Mouse (Mus musculus) CD8-positive naive resting alpha-beta T cell, adult 2 months (primary cell): ENCODE data around the gene Tnfsf10.
"Not testable (repeated sequence)": the region's sequence is repeated elsewhere in the genome, so short reads cannot be mapped to it uniquely, and the experiment has no call there.

Experiments
- DNase-seq, 2 experiments: peaks; one replicate each; pipeline ENCODE4 v3.0.0; 2022; ENCODE audit warnings: low read depth in 2 of 2, low spot score in 2 of 2

Gene Tnfsf10

GRCm38 (mm10) chr3:27316559-27317287 is at the start of gene Tnfsf10:
Tnfsf10 (plus strand) TSS chr3:27317028.
- DNase-seq = peak; percentile 43 to 50

DNA sequence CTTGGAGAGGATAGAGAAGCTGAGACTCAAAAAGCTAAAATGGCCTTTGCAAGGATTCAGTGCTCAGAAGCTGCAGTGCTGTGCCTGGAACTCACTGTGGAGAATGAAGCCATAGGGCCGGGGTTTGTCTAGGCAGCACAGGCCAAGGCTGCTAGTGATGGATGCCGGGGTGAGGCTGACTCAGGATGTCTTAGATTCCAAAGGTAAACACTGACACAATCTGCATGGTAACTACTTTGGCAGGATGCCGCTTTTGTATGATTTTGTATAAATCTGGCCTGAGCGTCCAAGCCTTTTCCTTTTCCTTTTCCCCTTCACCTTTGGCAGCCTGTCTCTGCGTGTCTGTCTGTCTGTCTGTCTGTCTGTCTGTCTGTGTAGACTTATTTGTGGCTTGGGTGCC is 49.5 kb upstream of the Tnfsf10 start:
- DNase-seq = no peak

- no peak for DNase-seq
These were observed 48.9 kb upstream of the Tnfsf10 start for GRCm38 (mm10) chr3:27267887-27268286.

DNA sequence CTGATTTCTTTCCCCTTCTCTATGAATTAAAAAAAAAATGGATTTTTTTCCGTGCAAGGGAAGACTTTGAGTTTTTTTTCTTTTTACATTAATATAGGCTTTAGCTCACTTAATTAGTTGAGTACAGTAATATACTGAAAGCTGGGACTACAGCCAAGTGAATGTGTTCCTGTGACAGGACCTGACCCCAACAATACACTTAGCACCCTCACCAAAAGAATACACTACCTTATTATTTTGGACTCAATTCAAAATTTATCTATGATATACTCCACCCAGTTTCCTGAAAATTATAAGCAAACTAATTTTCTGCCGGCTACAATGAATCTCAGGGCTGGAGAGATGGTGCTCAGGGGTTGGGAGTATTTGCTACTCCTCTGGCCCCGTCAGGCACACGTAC is 47.7 kb upstream of the Tnfsf10 start:
- no peak for DNase-seq

DNA sequence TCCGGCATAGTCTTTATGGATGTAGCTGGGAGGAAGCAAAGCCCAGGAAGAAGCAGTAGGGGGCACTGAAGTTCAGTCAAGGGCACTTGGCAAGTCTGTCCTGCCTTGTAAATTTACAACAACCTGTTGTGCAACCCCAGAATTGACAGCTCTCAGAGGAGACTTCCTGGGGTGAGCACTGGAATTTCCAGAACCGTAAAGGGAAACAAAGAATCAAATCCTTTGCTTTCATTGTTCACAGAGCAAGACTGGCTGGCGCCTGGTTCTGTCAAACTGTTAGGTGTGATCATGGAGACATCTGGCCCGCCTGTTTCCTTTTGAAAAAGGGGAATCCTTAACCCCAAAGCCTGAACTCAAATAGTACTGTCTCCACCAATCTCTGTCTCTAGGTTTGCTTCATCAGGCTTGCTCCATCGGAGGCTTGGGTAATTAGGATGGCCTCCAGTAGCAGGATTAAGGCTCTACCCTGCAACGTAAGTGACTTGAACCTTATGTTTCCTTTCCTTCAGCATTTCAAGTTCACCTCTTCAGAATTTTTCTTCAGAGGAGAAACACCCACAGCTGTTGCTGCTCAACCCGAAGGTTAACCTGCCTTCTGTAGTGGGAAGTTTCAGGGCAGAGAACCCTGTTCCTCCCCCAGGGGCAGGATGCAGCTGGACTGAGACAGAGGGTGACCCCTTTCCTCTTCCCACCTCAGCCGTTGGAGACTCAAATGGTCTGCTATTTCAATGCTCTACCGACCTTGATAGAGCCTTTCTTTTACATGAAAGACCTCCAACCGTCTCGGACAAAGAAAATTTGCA is 46.5 kb upstream of the Tnfsf10 start:
- DNase-seq = peak in 1 of 2 experiments; percentile 14

- DNase-seq = no peak
These were observed 43.7 kb upstream of the Tnfsf10 start for GRCm38 (mm10) chr3:27272926-27273745.

GRCm38 (mm10) chr3:27279286-27279925 is 37.4 kb upstream of the Tnfsf10 start:
- not testable (repeated sequence) for DNase-seq

DNA sequence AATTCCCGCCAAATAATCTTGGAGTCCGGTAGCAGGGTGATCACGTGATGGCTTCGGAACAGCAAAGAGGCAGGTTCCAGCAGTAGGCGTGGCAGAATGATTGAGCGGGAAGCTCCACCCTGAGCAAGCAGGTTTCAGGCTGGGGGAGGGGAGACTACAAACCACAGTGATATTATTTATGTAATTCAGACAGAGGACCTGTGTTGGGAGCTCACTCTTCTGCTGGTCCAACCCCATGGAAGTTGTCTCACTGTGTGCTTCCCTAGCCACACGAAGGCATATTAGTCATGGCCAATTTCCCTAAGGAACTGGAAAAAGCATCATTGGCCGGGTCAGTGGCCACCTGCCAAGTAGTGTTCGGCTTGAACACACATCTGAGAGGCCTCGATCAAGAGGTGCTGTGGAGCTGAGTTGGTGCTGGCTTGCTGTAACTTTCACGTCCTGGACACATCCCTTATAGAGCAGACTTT is 36.5 kb upstream of the Tnfsf10 start:
- no peak for DNase-seq

- no peak for DNase-seq
These were observed 33.6 kb upstream of the Tnfsf10 start for GRCm38 (mm10) chr3:27283071-27283713.

DNA sequence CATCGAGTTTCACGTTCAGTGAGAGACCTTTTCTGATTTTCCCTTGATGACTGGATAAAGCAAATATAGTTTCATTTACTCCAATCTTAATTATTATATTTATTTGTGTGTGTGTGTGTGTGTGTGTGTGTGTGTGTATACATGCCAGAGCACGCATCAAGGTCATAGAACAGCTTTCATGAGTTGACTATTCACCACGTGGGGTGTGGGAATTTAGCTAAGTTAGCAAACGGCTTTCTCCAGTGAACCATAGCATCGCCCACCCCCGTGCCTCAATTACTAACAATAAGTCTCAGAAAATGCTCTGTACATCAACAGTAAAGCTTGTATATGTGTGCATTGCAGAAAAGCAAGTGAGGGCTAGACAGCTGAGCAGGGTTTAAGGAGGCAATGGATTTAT is 33.0 kb upstream of the Tnfsf10 start:
- no peak for DNase-seq

DNA sequence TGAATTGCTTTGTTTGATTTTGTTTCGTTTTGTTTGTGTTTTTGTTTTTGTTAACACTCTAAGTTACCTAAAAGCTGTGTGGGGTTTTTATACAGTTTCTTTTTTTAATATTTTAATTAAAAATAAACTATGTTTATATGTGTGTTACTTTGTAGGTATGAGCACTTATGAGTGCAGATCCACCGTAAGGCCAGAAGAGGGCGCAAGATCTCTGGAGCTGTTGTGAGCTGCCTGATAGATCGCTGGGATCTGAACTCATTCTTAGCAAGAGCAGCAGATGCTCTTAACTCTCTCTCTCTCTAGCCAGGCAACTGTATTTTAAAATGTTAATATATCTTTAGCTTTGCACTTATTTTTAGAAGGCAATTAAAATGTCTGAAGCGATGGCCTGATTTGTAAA is 32.6 kb upstream of the Tnfsf10 start:
- DNase-seq = peak in 1 of 2 experiments; percentile 8

DNA sequence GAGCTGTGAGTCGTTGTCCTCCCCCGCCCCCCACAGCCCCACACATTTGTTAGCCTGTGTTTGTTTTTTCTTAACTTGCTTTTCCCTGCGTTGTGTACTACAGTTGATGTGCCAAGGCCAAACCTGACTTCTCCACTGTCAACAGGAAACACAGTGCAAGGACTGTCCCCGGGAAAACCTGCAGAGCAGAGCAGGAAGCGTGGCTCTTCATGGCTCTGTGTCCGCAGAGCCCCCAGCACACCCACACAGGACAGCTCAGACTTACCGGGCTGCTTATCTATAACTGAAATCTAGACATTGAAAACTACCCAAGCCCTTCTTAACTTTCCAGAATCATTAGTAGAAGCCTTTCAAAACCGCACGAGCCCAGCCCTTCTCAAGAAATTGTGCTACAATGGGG is 31.8 kb upstream of the Tnfsf10 start:
- no peak for DNase-seq

DNA sequence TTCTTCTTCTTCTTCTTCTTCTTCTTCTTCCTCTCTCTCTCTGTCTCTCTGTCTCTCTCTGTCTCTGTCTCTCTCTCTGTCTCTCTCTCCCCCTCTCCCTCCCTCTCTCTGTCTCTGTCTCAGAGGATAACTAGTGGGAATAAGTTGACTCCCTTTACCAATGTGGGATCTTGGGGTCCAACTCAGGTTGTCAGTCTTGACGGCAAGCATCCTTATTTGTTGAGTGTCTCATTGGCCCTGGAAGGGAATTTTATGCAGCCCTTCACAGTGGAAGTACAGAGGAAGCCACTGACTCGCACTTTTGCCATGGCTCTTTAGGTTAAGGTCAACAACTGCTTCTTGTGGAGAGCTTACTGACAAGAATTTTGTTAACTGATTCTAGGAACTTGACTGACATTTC is 28.5 kb upstream of the Tnfsf10 start:
- no peak for DNase-seq

DNA sequence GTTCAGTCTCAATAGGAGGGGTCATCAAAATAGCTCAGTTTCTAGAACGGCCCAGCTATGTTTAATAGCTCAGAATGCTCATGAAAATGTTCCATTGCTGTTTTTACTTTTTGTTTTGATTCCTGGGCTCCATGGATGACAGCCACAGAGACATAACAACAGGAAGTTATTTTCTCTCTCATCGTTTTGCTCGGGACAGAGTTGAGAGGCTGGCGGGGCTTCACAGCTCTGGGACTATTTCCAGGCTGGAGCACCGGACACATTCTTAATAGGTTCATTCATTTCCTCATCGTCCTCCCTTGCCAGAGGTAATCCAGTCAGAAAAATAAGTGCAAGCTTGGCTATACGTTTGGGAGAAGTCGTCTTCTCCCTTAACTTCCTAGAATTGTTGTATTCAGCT is 27.9 kb upstream of the Tnfsf10 start:
- no peak for DNase-seq

DNA sequence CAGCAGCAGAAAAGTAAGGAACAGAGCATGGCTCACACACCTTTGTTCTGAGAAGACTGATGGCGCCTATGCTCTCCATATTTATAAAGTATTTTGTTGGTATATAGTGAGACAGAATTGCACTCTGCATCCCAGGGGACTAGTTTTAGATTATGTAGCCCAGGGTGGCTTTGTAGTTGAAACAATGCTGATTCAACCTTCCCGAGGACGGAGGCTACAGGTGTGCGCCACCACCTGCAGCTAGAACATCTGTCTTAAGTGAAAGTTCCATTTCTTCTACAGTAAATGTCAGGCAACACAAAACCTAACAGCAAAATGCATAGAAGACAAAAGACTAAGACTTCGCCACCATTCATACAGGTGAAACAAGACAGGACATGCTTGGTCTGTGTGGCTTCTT is 26.5 kb upstream of the Tnfsf10 start:
- no peak for DNase-seq

DNA sequence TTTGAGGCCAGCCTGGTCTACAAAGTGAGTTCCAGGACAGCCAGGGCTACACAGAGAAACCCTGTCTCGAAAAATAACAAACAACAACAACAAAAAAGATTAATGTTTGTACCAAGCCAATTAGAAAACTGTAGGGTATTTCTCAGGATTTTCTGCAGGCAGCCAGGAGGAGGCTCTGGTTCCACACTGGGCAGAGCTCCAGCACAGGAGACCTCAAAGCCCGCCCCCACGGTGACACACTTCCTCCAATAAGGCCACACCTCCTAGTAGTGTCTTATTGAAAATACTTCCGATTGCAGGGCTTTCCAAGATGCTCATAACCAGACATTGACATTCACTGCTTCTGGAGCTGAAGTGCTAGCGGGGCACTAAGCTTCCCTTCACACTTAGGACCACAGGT is 25.9 kb upstream of the Tnfsf10 start:
- DNase-seq = not testable (repeated sequence)

GRCm38 (mm10) chr3:27291411-27291810 is 25.4 kb upstream of the Tnfsf10 start:
- DNase-seq = not testable (repeated sequence)

DNA sequence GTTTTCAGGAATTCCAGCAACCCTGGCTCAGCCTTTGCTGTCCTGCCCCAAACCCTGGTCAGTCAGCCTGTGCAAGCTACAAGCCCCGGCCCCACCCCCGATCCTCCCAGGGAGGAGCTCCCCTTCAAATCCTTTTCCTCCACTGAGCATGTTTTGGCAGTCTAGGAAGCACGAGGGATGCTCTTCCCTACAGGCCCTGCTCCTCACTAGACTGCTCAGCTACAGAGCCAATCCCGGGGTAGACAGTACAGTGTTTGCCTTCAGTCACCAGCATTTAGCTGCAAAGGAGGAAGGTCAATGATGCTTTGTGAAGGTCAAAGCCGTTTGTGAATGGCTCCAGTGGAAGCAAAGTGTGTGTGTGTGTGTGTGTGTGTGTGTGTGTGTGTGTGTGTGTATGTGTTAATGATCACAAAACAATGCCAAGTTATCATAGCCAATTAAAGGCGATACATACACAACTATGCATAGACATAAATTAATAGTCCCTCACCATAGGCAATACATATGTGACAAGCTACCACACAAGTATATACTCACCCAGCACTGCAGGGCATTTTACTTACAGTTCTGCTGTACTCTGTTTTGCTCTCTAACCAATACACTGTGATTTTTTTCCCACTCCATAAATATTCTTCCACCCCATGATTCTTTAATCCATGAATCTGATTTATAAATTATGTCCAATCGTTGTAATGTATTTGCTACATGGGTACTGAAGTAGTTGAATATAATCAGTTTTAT is 23.0 kb upstream of the Tnfsf10 start:
- no peak for DNase-seq

- no peak for DNase-seq
These were observed 16.4 kb upstream of the Tnfsf10 start for GRCm38 (mm10) chr3:27300451-27300850.
